Mouse (Mus musculus) testis, adult 2 months (tissue): ENCODE results near the gene Olfr273.

Source experiments
- CTCF ChIP-seq: fragments of 200-500 bp; IDR thresholded peaks from 2 replicates; pipeline ENCODE4 v1.5.1; 2012; ENCODE audit warnings: low read depth, mild to moderate bottlenecking, inconsistent platforms, low read length, moderate library complexity; ENCODE audit not compliant: control insufficient read depth, insufficient read depth, insufficient replicate concordance
- POLR2A ChIP-seq: fragments of 200-500 bp; IDR thresholded peaks from 2 replicates; pipeline ENCODE4 v1.6.1; 2012; ENCODE audit warnings: low read depth, mild to moderate bottlenecking, inconsistent platforms, low read length, moderate library complexity; ENCODE audit not compliant: control insufficient read depth

DNA sequence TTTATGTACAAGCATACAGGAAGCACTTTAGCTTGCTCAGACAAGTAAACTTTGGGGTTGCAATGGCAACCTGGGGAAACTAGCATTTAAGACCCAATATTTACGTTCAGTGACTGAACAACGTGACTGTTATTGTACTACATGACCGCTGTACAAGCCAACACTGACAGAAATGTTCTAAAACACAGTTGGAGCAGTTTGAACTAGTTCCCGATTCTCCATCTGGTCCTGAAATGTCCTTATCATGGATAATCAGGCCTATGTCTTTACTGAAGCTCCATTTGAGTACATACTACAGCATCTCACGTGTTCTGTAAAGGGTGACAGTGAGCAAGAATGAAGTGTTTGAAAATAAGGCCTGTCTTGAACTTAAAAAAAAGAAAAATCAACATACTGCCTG lies 9.4 kb downstream of the Olfr273 start:
- TF ChIP-seq CTCF (no peak), POLR2A (no peak)
